Mouse (Mus musculus): ENCODE data around the gene Snx25.
"Not testable (repeated sequence)": the region's sequence is repeated elsewhere in the genome, so short reads cannot be mapped to it uniquely, and the experiment has no call there.

Snx25 gene

GRCm38 (mm10) chr8:46135546-46135945 lies 16.4 kb downstream of the Snx25 start:
- DNase-seq, result not testable (repeated sequence)

- DNase-seq, result no peak
These were observed 21.5 kb downstream of the Snx25 start for GRCm38 (mm10) chr8:46130426-46130825.

DNA sequence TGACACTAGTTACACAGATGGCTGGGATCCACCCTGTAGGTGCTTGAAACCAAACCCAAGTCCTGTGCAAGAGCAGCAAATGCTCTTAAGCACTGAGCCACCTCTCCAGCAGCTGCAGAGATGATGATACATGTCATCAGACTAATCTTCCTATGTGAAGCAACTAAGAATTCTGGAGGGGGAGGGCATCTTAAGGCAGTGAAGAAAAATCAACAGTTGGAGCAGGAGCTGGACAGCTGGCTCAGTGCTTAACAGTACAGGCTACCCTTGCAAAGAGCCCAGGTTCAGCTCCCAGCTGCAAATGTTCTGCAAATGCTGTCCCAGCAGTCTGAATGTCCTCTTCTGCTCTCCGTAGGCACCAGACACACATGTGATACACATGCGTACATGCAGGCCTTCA lies 29.5 kb downstream of the Snx25 start:
- no peak for DNase-seq

- no peak for DNase-seq
These were observed 32.8 kb downstream of the Snx25 start for GRCm38 (mm10) chr8:46119176-46119575.

DNA sequence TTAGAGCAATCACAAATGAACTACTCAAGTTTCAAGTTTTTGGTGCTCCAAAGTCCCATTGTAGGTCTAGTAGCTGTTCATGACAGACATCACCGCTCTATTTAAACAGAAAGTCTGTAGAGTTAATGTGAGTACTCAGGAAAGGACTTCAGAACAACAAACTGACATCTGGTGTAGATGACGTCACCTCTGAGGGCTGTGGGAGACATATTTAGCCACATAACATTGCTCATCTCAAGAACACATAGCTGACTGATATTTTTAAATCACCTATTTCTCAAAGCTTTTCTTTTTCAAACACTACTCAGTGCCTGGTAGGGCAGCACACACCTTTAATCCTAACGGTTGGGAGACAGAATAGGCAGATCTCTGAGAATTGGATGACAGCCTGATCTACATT lies 34.8 kb downstream of the Snx25 start:
- no peak for DNase-seq

- DNase-seq, result not testable (repeated sequence)
These were observed 38.4 kb downstream of the Snx25 start for GRCm38 (mm10) chr8:46113421-46114170.

GRCm38 (mm10) chr8:46107690-46108089 lies 44.3 kb downstream of the Snx25 start:
- no peak for DNase-seq

DNA sequence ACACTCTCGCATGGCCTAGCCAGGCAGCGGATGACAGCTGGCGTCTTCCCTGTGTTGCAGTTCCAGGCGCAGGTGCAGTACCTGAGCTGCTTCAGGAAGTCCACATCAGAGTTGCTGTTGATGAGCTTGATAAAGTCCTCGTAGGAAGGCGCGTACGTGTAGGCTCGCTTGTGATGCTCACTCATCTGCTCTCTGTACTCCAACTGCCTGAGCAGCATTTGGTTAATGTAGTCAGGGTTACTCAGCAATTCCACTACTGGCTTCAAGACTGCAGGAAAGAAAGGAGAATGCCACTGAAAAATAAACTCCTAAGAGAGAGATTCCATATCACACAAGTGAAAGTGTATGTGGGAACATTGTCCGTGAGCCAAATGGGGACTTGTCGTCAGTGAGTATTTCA lies 48.5 kb downstream of the Snx25 start:
- DNase-seq, result no peak

DNA sequence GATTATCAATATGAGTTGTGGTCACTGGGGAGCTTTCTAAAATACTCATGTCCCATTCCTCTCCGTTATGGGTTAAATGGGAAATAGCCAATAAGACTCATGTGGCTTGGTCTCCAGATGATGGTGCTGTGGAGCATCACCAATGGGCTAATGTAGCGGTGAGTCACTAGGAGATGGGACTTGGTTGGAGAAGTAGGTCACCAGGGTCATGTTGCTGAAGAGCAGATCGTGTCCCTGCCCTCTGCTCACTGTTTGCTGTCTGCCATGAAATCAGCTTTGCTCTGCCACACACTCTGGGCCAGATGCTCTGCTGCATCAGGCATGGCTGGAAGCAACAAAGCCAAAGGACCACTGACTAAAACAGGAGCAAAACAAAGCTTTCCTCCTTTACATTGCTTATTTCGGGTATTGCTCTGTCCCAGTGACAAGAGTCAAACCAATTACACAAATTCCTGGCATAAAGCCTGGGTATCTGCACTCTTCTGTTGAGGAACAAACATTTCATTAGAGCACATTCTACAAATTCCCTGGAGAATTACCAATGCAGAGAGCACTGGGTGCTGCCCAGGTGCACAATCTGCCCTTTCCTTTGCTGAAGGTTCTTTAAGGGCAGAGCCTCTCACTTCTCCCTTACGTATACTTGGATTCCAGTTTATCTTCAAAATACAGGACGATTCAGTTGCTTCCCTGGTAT lies 59.1 kb downstream of the Snx25 start:
- no peak for DNase-seq

GRCm38 (mm10) chr8:46083141-46083540 lies 68.8 kb downstream of the Snx25 start:
- DNase-seq, result no peak

- DNase-seq, result no peak
These were observed 70.9 kb downstream of the Snx25 start for GRCm38 (mm10) chr8:46081030-46081429.

DNA sequence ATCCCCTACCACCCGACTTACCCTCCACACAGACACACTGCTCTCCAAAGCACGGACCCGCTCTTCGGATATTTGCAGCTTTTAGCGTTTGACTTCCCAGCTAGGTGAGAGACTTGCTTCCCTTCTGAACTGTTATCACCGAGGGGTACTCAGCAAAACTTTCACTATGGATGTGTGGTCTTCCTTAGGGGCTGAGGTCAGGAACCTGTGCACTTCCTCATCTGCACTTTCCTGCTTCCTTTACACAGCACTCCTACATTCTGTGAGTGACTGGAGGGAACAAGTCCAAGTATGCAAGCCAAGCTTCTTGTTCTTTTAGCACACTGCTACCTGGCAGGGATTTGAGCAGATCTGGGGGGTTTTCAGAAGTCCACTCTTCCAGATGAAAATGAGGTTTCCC lies 73.1 kb downstream of the Snx25 start:
- no peak for DNase-seq

DNA sequence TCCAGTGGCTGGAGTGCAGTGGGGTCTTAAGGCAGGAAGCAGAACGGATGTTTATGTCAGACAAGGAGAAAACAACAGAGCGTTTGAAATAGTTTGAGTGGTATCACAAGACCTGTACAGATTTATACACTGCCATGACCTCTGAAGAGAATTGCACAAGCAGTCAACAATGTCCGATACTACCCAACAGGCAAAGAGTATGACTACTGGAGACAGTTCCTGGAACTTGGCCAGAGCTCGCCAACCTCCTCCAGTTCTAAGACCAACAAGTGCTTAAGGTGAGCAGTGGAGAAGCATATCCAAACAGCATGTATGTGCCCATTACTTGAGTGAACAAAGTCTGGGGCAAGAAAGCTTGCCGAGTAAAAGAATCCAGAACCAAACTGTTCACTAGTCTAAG lies 76.7 kb downstream of the Snx25 start:
- DNase-seq, result no peak

DNA sequence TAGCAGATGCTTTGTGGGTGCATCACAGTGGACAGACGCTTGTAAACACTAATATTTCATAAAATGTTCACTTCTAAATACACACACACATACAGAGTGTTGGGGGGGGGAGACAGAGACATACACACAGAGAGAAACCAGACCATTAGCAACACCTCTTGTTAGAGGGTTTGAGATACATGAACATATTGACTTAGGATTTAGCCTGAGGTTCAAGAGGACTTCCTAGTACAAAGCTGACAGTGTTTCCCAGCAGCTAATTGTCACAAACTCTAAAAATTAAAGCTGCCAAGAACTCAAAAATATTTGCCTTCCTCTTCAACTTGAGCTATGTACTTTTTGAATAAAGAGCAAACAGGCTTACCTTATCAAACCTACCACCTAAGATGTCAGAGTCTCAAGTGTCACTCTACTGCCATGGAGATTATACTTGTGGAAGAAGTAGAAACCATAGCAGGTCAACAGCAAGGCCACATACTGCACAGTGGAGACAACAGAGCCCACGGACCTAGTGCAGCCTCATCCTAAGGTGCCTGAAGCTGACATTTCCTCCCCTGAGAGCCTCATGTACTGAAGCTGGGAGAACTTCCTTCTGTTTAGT lies 78.3 kb downstream of the Snx25 start:
- DNase-seq, result no peak

- DNase-seq, result no peak
These were observed 79.2 kb downstream of the Snx25 start for GRCm38 (mm10) chr8:46072798-46073197.

DNA sequence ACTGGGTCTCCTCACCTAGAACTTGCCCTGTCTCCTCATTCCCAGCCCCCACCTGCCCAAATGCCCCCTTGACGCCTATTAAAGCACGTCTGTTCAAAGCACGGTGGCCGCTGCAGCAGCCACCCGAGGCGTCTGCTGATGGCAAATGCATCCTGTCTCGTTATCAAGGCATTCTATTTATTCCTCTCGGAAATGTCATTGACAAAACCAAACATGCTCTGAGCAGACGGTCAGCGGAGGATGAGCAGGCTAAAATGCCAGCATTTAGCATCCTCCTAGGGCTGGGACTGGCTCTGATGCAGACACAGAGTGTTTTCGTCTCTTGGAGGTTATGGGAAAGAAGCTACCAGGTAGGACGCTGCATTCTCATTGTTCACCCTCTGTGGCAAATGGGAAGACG lies 111.7 kb downstream of the Snx25 start:
- DNase-seq, result no peak

- no peak for DNase-seq
These were observed 112.3 kb downstream of the Snx25 start for GRCm38 (mm10) chr8:46039666-46040065.

GRCm38 (mm10) chr8:46036217-46036616 lies 115.7 kb downstream of the Snx25 start:
- no peak for DNase-seq

DNA sequence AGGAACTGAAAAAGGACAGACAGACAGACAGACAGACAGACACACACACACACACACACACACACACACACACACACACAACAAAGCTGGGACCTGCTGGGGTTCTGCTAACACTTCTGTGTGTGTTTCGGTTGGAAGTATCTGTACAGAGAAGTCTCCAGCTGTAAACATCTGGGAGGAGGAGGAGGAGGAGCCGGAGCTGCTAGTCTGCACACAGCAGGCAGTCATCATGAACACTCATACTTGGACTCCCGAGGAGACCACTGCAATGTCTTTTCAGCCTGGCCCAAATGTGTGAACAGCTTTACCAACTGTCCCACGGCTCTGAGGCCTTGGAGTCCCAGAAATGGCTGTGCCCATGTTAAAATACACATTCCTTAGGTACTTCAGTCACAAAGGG lies 127.6 kb downstream of the Snx25 start:
- no peak for DNase-seq

GRCm38 (mm10) chr8:46022758-46023157 lies 129.2 kb downstream of the Snx25 start:
- DNase-seq, result no peak

GRCm38 (mm10) chr8:46022203-46022602 lies 129.8 kb downstream of the Snx25 start:
- no peak for DNase-seq

DNA sequence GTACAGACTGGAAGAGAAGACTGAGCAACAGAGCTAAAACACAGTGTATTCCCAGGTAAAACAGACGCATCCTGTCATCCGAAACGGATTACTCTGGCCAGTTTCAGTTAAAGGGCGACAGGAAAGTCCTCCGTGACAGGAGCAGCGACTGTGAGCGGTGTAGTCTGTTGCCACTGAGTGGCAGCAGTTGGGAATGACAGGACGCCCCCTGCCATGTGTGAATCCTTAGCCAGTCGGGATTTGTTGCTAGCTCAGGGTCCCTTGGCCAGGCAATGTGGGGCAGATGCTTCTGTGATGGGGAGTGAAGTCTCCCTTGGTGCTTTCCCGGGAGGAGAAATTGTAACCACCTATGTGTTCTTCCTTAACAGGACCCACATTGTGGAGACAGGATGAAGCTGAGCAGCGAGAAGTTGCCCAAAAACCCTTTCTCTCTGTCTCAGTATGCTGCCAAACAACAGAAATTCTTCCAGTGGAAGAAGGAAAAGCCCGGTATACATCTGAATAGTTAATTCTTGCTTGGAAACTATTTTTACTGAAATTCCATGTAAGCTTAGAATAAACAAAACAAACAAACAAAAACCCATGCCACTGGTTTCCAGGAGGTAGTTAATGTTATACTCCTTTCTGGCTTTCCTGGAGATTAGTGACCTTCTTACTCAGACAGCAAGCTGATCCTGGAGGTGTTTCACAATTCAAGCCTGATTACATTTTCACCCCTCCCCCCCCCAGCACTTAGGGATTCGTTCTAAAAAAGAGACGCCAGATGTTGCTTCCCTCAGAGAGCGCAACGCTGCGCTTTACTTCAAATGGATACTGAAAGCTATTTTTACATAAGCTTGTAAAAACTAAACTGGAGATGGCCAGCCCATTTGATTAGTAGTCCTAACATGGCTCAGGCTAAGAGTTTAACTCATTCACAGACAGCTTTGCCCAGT lies 140.9 kb downstream of the Snx25 start:
- DNase-seq, result no peak

GRCm38 (mm10) chr8:46010306-46010705 lies 141.7 kb downstream of the Snx25 start:
- DNase-seq, result no peak

All from cerebellum, adult 11-12 months (tissue).